Mouse (Mus musculus) liver, embryonic 14.5 days (tissue): Measurements from ENCODE around the gene Ms4a4d.

Source experiments
- CTCF ChIP-seq: IDR thresholded peaks from 2 replicates; pipeline ENCODE4 v1.5.1; 2016; ENCODE audit warnings: antibody characterized with exemption, low read depth, control low read depth
- EP300 ChIP-seq: IDR thresholded peaks from 2 replicates; pipeline ENCODE4 v1.6.1; 2016; ENCODE audit warnings: antibody characterized with exemption, low read depth

GRCm38 (mm10) chr19:11589891-11590449, 53.4 kb downstream of the Ms4a4d start:
- no peak for TF ChIP-seq CTCF
- TF ChIP-seq EP300 = no peak
